Mouse (Mus musculus): ENCODE results near the gene Gm15085. TPM values are rescaled to one million over a fixed set of nuclear protein-coding genes. Genes with fewer than 3 reads are reported as not detected.
"Not testable (repeated sequence)": the region's sequence is repeated elsewhere in the genome, so short reads cannot be mapped to it uniquely, and the experiment has no call there.

Gene Gm15085
- polyA plus RNA-seq (2014; fragmentation: Nextera tagmentation; extraction: Ambion mirVana): not detected in 2 replicates

GRCm38 (mm10) chrX:149447317-149447716, at the start of gene Gm15085:
Gene Gm15085, plus strand, starts transcription at chrX:149447617.
- H3K4me3 ChIP-seq (ENCODE audit: low read depth, low read length); H3K4me1 ChIP-seq (replicated peaks; ENCODE audit: control insufficient read depth, insufficient read depth, low read length); ATAC-seq (replicated peaks; ENCODE audit: low FRiP score, low TSS enrichment, low read depth); H3K9ac ChIP-seq (ENCODE audit: low read length); H3K27ac ChIP-seq (ENCODE audit: low read depth); H3K9me3 ChIP-seq (ENCODE audit: control insufficient read depth, low read length); H3K27me3 ChIP-seq (replicated peaks; ENCODE audit: control insufficient read depth, insufficient read depth, low read length); DNase-seq (ENCODE audit: low spot score); H3K36me3 ChIP-seq (ENCODE audit: control insufficient read depth, insufficient read depth, low read length); H3K4me2 ChIP-seq (ENCODE audit: low read length): not testable (repeated sequence)
- no CpG with 5 or more reads among the region's 6 CpGs for WGBS

Other genes starting within 250 kb of the Gm15085 start
- not detected in 2 replicates for gene Gm15093, start 175.2 kb upstream of the Gm15085 start, polyA plus RNA-seq (2014; fragmentation: Nextera tagmentation; extraction: Ambion mirVana)
- gene Gm10439, start 147.0 kb downstream of the Gm15085 start, polyA plus RNA-seq (2014; fragmentation: Nextera tagmentation; extraction: Ambion mirVana): not detected in 2 replicates

All from intestine, embryonic 14.5 days (tissue).